Mouse (Mus musculus): Measurements from ENCODE around the gene Lce1d.

DNA sequence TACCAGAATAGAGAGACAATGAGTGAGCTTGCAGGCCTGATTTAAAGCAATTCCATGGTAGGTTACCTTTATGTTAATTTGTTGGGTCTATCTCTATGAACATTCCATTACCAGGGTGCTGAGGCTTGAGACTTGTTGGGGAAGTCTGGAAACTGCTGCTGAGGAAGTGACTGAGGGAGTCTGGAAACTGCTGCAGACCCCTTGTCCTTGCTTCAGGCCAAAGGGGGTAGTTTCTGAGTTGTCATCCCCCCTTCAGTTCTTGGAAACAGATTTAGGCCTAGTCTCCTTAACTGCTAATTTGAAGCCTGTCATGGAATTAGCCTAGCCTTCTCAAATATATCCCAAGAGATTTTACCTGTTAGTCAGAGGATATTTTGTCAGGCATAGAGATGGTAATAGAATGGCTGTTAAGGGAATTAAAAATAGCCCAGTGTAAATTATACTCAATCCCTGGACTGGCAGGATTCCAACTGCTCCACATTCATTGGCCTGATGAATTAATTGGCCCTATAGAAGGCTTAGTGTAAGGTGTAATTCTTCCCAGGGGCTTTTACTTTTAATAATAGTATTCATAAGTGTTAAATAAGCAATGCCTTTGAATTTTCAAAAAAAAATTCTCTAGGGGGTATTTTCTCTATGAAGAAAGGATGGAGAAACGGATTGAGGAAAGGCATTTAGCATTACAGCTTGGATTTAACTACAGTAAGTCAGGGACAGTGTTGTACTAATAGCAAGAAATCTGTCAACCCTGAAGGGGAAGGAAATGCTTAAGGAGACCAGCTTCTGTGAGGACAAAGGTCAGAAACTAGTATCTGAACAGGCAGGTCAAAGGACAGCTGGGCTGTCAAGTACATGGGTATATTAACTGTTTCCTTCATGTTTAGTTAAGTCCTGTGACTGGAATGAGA is 49.0 kb downstream of the Lce1d start:
- TF ChIP-seq CTCF (IDR thresholded peaks at IDR 0.05; ENCODE audit: extremely low read depth, insufficient read depth, low read length) (no peak), POLR2A (IDR thresholded peaks at IDR 0.05; ENCODE audit: extremely low read depth, insufficient read depth, low read length) (no peak)

Data from cortical plate, adult 2 months (tissue).